Mouse (Mus musculus) forebrain, embryonic 10.5 days (tissue): Measurements from ENCODE around the gene Cela3b. TPM values are rescaled to one million over a fixed set of nuclear protein-coding genes. Genes with fewer than 3 reads are reported as not detected.
A peak's percentile ranks its signal among the peaks of the same experiment; 100 is the strongest.

Experiments used
- DNase-seq: peaks from one replicate; pipeline ENCODE4 v3.0.0-alpha.2; 2017; ENCODE audit warnings: low spot score; ENCODE audit errors: extremely low spot score
- H3K27ac ChIP-seq: fragments of 300-500 bp; sonication (generic); 2 replicates; pipeline ENCODE4 v1.5.1; 2016; ENCODE audit warnings: mild to moderate bottlenecking
- H3K27me3 ChIP-seq: fragments of 300-500 bp; sonication (generic); 2 replicates; pipeline ENCODE4 v1.6.1; 2016; ENCODE audit warnings: mild to moderate bottlenecking; ENCODE audit not compliant: poor library complexity, severe bottlenecking
- H3K36me3 ChIP-seq: fragments of 300-500 bp; sonication (generic); replicated peaks from 2 replicates; pipeline ENCODE4 v1.6.1; 2016; ENCODE audit warnings: mild to moderate bottlenecking, moderate library complexity
- H3K4me1 ChIP-seq: fragments of 300-500 bp; sonication (generic); 2 replicates; pipeline ENCODE4 v1.6.1; 2016
- H3K4me3 ChIP-seq: fragments of 300-500 bp; sonication (generic); 2 replicates; pipeline ENCODE4 v1.5.1; 2016; ENCODE audit warnings: mild to moderate bottlenecking, moderate library complexity
- H3K9me3 ChIP-seq: fragments of 300-500 bp; sonication (generic); 2 replicates; pipeline ENCODE4 v1.6.1; 2016; ENCODE audit warnings: mild to moderate bottlenecking, moderate library complexity
- WGBS: fragments of 180-500 bp; shearing (Covaris S2); methylation state at CpG from one replicate; pipeline ENCODE4 v1.1.7; 2016; 5-methylcytosine and 5-hydroxymethylcytosine counted together
- polyA plus RNA-seq: library from polyadenylated mRNA; unstranded; fragments of >200 nt; fragmentation: Nextera tagmentation; extraction: Ambion mirVana; gene quantifications from 2 replicates; pipeline ENCODE4 v1.2.1, GENCODE M21; 2016

The Cela3b gene
- polyA plus RNA-seq, 1 experiment from 2014 or later, result not detected

- H3K27ac ChIP-seq, result peak overlapping the region; percentile 48
- H3K9me3 ChIP-seq, result no peaks in the 10 kb centered on the region
- 61% methylated on average over 6 of the region's 6 CpGs for WGBS
- H3K36me3 ChIP-seq, result no peaks in the 10 kb centered on the region
- no peak for DNase-seq
- H3K27me3 ChIP-seq, result no peaks in the 10 kb centered on the region
- no peak overlapping the region for H3K4me3 ChIP-seq
- peaks cover 38% of the 10 kb centered on the region for H3K4me1 ChIP-seq
These were observed 56.6 kb downstream of the Cela3b start for GRCm38 (mm10) chr4:137373711-137374110.

GRCm38 (mm10) chr4:137371596-137372523, 58.5 kb downstream of the Cela3b start:
- no peaks in the 10 kb centered on the region for H3K9me3 ChIP-seq
- no peak overlapping the region for H3K27ac ChIP-seq
- no peak overlapping the region for H3K4me3 ChIP-seq
- 91% methylated on average over 16 of the region's 16 CpGs for WGBS
- peaks cover 45% of the 10 kb centered on the region for H3K4me1 ChIP-seq
- DNase-seq, result no peak
- no peaks in the 10 kb centered on the region for H3K36me3 ChIP-seq
- no peaks in the 10 kb centered on the region for H3K27me3 ChIP-seq

Other genes starting within 250 kb of the Cela3b start
- gene Wnt4, start 153.1 kb downstream of the Cela3b start, polyA plus RNA-seq, result 0.81 and 0.84 TPM in 2 replicates
- gene Cdc42, start 72.8 kb downstream of the Cela3b start, polyA plus RNA-seq, result 567 and 573 TPM in 2 replicates
- not detected in 2 replicates for gene Cela3a, start 20.7 kb downstream of the Cela3b start, polyA plus RNA-seq
- not detected in 2 replicates for gene 1700013G24Rik, start 22.7 kb upstream of the Cela3b start, polyA plus RNA-seq
- gene Hspg2, start 38.2 kb upstream of the Cela3b start, polyA plus RNA-seq, result 15.6 and 17.9 TPM in 2 replicates
- not detected in 2 replicates for gene Ldlrad2, start 144.0 kb upstream of the Cela3b start, polyA plus RNA-seq
- 72.0 and 75.9 TPM in 2 replicates for gene Usp48, start 163.2 kb upstream of the Cela3b start, polyA plus RNA-seq
- 3.8 and 4.0 TPM in 2 replicates for gene Rap1gap, start 234.2 kb upstream of the Cela3b start, polyA plus RNA-seq